Mouse (Mus musculus): ENCODE results near the gene Lamc2.

GRCm38 (mm10) chr1:153202195-153202594 lies 15.9 kb upstream of the Lamc2 start:
- no peak for TF ChIP-seq GATA1 (IDR thresholded peaks at IDR 0.05; ENCODE audit: borderline replicate concordance, low read length)
- no peak for TF ChIP-seq FLI1 (IDR thresholded peaks at IDR 0.05; ENCODE audit: low read length)

Measured in megakaryocyte, embryonic 14.5 days (primary cell).